Mouse (Mus musculus) left cerebral cortex, postnatal 10 days (tissue): ENCODE results near the gene Gh. TPM values are rescaled to one million over a fixed set of nuclear protein-coding genes. Genes with fewer than 3 reads are reported as not detected.
A peak's percentile ranks its signal among the peaks of the same experiment; 100 is the strongest.

Experiments used
- DNase-seq, 2 experiments: peaks; one replicate each; pipeline ENCODE4 v3.0.0; 2021 to 2022; ENCODE audit warnings: low spot score in 2 of 2, mixed read lengths in 1 of 2; ENCODE audit errors: extremely low spot score in 1 of 2
- intact Hi-C: fragments of 180-260 bp; cut with DNase I; formaldehyde crosslinking; loops from one replicate; pipeline ENCODE4 v1.15.1; 2025
- total RNA-seq, 2 experiments: library from RNA; stranded (reverse); gene quantifications; 2 replicates each; pipeline ENCODE4 v1.2.3; 2021

Gene Gh
- total RNA-seq, 2 experiments from 2014 or later, result not detected

DNA sequence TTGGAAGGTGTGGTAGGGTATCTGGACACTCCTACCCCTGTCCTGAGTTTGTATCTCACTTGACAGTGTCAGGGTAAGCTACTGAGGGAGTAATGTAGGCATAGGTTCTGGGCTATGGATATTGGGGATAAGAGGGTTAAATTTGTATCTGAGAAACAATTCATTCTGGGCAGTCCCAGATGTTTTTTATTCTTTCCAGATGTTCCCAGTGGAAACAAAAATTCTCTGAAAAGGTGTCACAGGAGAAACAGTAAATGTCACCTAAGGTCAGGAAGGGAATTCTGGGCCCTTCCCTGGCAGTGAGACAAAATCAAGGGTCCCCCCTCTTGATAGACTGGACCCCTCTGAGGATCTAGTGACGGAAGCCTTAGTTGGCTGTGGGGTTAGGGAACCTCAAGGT, 14.8 kb upstream of the Gh start:
- DNase-seq, result no peak
- intact Hi-C loops, result no loop called here

DNA sequence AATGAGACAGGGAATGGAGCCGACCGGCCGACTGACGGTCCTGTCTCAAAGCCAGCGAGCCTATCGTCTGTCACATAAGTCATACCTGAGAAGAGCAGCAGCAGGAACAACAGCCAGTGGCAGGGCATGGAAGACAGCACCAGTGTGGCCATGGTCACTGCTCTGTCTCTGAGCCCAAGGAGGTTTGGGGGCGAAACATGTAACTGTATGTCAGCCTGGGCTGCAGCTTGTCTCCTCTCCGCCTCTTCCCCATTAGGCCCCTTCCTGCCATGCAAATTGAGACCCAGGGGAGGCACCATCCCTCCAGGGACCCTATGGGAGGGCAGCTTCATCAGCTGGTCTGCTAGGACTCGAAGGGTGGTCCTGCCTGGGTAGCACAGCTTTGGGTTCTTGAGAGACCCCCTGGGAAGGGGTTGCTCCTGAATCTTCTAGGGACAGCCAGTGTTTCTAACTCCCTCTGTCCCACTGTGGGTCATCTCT, 12.7 kb upstream of the Gh start, which contains the start of gene Cd79b:
Cd79b (minus strand) TSS at position 430 of the 480 bp plus-strand sequence.
- intact Hi-C loops, result no loop called here
- no peak for DNase-seq

DNA sequence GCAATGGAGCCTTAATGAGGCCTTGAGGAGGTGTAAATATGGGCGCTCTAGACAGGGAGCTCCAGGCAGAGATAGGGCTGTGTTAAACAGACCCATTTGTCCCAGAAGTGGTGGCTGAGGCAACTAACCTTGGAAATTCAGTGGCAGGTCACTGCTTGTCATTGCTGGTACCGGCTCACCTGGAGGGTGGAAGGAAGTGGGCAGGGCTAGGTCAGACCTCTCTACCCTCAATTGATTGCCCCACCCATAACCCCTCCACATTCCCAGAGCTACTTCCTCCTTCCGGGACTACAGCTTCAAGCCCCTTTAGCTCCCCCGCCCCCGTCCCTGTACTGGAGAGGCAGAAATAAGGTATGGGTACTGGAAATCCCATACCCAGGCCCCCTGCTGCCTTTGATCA, 11.9 kb upstream of the Gh start:
- intact Hi-C loops, result no loop called here
- no peak for DNase-seq

DNA sequence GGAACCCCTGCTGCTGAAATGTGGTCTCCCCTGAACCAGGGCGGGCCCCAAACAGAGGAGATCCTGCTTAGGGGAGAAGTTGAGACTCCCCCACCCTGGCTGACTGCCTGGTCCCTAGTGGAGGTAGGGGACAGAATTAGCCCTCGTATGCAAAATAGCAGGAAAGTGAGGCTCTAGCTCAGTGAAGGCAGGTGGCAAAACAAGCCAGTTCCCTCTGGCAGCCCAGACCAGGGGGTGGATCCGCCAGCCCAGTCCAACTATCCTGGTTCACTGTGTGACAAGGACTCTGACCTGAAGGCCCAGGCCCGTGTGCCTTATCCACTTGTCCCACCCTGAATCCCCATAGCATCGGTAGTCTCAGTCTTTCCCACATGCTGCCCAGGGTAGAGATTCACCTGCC, 8.5 kb upstream of the Gh start:
- no peak for DNase-seq
- intact Hi-C loops, result no loop called here

DNA sequence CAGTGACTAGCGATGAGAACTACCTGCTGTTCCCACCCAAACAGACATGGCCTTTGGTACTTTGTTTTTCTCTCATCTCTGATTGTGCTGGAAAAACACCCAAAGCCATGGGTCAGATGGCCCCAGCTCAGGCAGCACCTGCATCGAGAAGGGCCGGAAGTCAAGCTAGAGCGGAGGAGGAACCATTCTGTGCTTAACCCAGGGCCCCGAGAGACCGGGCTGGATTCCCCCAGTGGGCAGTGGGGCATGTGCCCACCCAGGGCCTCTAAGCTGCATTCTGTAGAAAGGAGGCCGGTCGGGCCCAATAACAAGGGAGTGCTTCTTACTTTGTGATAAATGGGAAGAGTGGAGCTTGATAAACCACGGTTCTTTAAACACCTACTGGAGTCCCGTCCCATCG, 6.5 kb upstream of the Gh start:
- no peak for DNase-seq
- intact Hi-C loops, result loop anchor here (10.0 kb wide), 1 partner anchor 317 kb away; no protein-coding TSS in a partner anchor

DNA sequence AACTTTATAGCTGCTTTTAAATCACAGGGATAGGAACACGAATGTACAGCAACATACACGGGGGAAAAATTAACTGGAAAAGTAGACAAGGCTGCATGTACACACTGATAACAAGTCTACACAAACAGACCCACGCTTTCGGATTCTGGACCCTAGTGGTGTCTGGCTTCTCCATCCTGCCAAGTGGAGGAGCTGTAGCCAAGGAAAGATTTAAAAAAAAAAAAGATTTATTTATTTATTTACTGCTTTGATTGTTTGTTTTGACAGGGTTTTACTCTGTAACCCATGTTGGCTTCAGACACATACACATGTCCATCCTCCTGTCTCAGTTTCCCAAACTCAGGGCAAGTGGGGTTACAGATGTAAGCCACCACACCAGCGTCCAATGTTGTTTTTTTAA, 5.8 kb upstream of the Gh start:
- intact Hi-C loops, result loop anchor here (10.0 kb wide), 1 partner anchor 317 kb away; no protein-coding TSS in a partner anchor
- no peak for DNase-seq

DNA sequence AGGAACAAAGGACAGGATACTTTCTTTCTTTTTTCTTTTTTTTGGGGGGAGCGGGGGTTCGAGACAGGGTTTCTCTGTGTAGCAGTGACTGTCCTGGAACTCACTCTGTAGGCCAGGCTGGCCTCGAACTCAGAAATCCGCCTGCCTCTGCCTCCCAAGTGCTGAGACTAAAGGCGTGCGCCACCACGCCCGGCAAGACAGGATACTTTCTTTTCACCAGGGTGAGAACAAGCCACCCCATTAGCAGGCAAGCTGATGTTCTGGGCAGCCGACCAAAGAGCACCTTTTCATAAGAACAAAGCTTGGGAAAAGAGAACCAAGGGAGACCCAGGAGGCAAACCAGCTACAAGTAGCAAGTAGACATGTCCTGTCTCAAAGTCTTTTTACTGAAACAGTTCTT, 5.1 kb upstream of the Gh start:
- intact Hi-C loops, result loop anchor here (10.0 kb wide), 1 partner anchor 318 kb away; no protein-coding TSS in a partner anchor
- no peak for DNase-seq

DNA sequence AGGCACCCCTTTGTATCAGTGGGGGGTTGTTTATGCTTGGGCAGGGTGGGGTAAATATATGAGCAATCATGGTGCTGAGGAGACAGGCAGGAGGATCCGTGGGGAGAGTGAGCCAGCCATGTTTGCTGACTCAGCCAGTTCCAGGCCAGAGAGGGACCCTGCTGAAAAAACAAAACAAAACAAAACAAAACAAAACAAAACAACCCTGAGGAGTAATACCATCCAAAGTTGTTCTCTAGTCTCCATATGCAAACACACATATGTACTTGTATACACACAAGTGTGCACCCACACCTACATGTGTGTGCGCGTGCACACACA, 4.4 kb upstream of the Gh start:
- intact Hi-C loops, result loop anchor here (10.0 kb wide), 1 partner anchor 319 kb away; no protein-coding TSS in a partner anchor
- DNase-seq, result no peak

DNA sequence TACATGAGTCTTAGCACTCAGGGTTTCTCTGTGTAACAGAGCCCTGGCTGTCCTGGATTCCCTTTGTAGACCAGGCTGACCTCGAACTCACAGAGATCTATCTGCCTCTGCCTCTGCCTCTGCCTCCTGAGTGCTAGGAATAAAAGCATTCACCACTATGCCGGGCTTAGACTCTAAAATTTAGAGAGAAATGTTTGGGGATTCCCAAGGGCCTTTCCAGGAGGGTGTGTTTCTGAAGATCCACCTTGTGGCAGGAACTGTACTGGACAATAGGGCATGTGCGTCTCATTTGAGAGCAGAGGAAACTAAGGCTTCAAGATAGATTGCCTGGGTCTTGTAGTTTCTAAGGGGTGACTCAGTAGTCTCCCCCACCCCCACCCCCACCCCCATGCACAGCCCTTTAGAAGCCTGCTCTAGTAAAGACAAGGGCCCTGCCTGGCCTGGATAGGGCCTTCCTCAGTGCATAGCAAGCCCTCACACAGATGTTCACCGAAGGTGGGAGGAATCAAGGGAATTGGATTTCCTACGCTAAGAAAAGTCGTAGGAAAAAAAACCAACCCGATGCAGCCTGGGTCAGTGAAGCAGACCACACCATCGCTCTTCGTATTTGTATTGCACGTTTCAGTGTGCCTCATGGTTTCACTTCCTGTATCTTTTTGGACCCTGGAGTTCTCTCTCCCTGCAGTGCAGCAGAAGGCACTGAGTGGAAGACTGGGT, 3.8 kb upstream of the Gh start:
- intact Hi-C loops, result loop anchor here (10.0 kb wide), 1 partner anchor 319 kb away; no protein-coding TSS in a partner anchor
- no peak for DNase-seq

DNA sequence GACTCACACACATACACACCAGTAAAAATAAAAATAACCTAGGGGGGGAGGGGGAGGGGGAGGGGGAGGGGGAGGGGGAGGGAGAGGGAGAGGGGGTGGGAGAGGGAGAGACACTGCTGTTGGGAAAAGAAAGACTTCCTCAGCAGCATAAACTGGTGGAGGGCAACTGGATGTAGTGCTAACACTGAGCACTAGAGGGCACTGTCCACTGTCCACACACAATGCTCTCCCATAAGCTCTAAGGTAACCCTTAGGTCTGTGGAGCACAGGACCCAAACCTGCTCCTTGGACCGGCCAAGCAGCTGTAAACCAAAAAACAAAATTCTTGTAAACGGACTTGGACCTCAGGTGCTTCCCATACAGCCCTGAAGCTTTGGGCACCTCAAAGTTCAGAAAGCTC, 969 bp upstream of the Gh start:
- intact Hi-C loops, result loop anchor here (10.0 kb wide), 1 partner anchor 322 kb away; no protein-coding TSS in a partner anchor
- no peak for DNase-seq

DNA sequence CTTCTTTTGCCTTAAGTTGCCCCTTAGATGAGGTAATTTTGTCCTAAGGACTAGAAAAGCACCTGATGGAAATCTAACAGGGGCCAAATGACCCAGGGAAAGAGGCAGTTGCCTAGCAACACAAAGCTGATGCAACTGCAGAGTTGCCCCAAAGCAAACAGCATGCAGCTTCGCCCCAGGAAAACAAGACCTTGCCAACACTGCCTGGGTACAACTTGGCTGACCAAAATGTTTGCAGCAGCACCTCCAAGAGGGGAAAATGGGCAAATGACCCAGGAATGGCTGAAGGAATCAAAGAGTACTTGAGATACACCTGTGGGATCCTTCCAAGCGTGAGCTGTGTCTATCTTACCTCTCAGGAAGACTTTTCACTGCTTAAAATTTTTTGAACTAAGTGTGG, 9.8 kb downstream of the Gh start:
- intact Hi-C loops, result no loop called here
- DNase-seq, result no peak

DNA sequence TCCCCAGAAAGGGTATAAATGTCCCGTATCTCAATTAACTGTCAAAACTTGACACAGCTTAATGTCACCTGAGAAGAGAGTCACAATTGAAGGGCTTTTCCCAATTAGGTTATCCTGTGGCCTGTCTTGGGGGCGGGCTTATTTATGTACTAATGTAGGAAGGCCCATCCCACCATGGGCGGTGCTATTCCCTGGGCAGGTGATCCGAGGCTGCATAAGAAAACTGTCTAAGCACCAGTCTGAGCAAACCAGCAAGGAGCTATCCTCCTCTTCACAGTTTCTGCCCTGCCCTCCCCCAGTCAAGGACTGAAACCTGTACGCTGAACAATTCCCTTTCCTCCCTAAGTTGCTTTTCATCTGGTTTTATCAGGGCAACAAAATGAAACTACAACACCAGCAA, 11.3 kb downstream of the Gh start:
- DNase-seq, result no peak
- intact Hi-C loops, result no loop called here

DNA sequence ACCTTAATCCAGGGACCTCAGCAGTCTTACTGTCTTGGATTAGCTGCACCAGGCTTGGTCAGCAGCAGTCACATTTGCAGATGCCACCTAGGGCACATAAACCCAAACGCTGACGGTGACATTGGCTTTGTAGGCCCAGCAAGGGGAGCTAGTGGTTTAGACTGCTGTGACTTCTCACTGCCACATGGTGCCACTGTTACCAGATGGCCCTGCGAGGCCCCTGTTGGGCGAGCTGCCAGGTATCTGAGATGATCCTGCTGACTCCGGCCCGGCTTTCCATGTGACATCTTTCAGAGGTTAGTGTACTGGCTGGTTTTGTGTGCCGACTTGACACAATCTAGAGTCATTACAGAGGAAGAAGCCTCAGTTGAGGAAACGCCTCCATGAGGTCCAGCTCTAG, 12.3 kb downstream of the Gh start:
- intact Hi-C loops, result no loop called here
- peak in 1 of 2 experiments; percentile 80 for DNase-seq

DNA sequence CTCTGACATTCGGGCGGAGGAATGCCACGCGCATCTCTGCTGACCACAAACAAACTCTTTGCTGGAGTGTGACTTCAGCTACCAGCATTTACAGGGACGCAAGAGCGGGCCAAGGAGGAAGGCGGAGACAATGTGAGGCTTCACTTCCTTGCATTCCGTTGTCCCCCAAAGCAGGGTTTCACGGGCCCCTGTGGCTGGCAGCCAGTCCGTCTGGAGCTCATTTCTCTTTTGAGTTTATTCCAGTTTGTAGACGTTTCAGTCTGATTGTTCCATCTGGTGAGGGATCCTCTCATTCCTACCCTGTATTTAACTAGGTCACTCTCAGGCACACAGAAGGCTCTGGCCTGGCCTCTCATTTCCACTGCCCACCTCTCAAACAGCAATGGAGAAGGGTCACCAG, 14.7 kb downstream of the Gh start:
- intact Hi-C loops, result no loop called here
- DNase-seq, result no peak

DNA sequence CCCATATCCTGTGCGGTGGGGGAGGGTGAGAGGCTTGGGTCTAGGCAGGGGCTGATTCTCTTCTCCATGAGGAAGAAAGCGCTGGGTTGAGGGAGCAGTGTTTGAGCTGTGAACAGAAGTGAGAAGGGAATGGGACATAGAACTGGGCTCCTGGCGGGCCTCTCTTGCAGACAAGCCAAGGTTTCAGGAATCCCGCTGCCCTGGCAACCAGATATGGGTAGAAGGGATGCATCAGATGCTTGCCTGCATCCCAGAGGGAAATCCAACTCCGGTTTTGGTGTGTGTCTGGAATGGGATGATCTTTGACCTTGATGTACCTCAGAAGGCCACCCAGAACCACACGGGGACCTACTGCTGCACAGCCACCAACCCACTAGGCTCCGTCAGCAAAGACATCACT, 15.5 kb downstream of the Gh start:
- intact Hi-C loops, result no loop called here
- no peak for DNase-seq

DNA sequence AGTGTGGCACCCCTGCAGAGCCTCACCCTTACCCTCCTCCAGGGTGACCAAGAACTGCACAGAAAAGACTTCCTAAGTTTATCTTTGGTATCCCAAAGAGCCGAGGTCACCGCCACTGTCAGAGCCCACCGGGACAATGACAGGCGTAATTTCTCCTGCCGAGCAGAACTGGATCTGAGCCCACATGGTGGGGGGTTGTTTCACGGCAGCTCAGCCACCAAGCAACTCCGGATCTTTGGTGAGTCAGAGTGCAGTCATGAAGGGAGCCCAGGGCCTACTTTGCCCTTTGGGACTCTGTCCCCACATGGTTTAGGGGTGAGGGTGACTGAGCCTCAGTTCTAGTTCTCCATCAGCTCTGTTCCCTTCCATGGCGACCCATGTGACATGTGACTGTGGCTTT, 17.5 kb downstream of the Gh start:
- intact Hi-C loops, result no loop called here
- DNase-seq, result no peak

DNA sequence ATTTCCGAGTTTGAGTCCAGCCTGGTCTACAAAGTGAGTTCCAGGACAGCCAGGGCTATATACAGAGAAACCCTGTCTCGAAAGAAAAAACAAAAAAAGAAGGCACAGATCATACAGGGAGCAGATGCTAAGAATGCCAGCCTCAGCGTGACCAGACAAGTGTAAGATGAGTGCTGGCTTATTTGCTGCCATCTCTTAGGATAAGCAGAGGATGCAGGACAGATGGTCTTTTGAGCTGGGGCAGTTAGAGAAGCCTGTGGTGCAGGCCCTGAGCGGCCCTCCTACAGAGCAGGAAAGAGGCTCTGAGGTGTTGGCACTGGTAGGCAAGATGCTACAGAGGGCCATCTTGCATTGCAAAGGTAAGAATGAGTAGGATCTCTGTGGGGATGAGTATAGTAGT, 18.3 kb downstream of the Gh start:
- DNase-seq, result no peak
- intact Hi-C loops, result no loop called here

DNA sequence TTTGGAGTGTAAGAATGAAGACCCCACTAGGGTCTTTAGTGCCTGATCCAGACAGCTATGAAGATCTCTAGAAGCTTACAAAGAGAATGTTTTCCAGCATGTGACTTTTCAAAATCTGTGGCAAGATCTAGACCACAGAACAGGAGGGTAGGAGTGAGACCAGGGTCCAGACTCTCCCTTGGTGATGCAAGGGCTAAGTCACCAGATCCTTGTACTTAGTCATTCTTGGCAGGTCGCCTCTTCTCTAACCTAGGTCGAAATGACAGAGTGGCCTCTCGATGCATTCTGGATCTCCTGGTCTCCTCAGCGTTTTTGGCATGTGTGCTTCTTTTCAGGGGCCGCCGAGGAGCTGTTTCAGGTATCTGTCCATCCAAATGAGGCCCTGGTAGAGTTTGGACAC, 19.2 kb downstream of the Gh start:
- intact Hi-C loops, result no loop called here
- DNase-seq, result no peak

DNA sequence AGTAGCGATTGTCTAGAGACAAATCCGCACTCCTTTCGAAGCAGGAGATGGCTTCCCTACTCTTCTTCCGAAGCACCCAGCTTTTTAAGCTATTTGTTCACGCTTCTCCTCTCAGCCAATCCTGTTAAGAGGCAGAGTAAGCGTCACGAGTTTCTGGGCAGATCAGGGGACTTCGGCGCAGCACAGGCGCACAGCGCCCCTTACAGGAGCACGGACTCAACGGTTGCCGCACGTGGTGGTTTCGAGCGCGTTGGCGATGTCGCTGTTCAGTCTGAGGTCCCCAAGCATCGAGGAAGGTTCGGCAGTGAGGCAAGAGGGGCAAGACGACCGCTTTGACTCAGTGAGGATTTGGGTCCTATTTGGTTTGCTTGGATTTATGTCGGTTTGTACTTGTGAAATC, 25.2 kb downstream of the Gh start, which contains the start of gene Tcam1:
Tcam1 (plus strand) TSS at position 219 of the 400 bp plus-strand sequence.
- DNase-seq, result peak; percentile 90 to 92
- intact Hi-C loops, result loop anchor here (5.0 kb wide), 1 partner anchor 46 kb away; no protein-coding TSS in a partner anchor

DNA sequence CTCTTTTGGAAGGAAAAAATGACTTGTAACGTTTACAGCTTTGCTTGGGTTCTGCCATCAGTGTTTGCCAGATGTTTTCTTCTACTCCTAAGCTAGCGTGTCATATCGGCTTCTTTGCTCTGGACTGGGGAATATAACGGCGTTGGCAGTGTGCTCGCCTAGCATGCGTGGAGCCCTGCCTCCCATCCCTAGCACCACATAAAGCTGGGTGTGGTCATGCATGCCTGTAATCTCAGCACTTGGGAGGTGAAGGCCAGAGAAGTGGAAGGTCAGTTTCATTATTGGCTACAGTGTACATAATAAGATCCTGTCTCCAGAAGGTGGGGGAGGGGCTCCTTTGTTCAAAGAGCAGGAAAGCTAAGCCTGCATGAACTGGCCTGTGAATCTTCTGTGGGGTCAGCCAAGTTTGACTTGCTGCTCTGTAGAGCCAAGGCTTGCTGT, 26.7 kb downstream of the Gh start:
- intact Hi-C loops, result loop anchor here (5.0 kb wide), 1 partner anchor 47 kb away; no protein-coding TSS in a partner anchor

More for the DNA sequence above, 26.7 kb downstream of the Gh start:
- DNase-seq, result peak in 1 of 2 experiments; percentile 74
